Mouse (Mus musculus) erythroid progenitor cell, adult 5-6 weeks (primary cell): ENCODE data around the gene Pigb. TPM values are rescaled to one million over a fixed set of nuclear protein-coding genes. Genes with fewer than 3 reads are reported as not detected.

Experiments used
- total RNA-seq, 2 experiments: library from RNA; stranded (forward) in 1 of 2; stranded (reverse) in 1 of 2; fragments of 150-400 nt in 1 of 2; fragments of 186-747, 209-891 nt in 1 of 2; gene quantifications; 2 replicates each; pipeline versions ENCODE4 v1.2.3 to v1.2.4; 2015 to 2017; ENCODE audit warnings: low replicate concordance in 2 of 2

Pigb gene
- total RNA-seq, 2 experiments from 2014 or later, result 0.83 to 14.7 TPM

Other genes with a start within 250 kb of the Pigb start
- gene Prtg, start 233.5 kb downstream of the Pigb start, total RNA-seq (2015; ENCODE audit: low replicate concordance), result not detected in 2 replicates
- gene Prtg, start 233.5 kb downstream of the Pigb start, total RNA-seq (2017; ENCODE audit: low replicate concordance), result not detected in 2 replicates
- gene Pygo1, start 114.7 kb downstream of the Pigb start, total RNA-seq (2015; ENCODE audit: low replicate concordance), result not detected in 2 replicates
- gene Pygo1, start 114.7 kb downstream of the Pigb start, total RNA-seq (2017; ENCODE audit: low replicate concordance), result not detected in 2 replicates
- not detected in 2 replicates for gene Dyx1c1, start 81.6 kb downstream of the Pigb start, total RNA-seq (2015; ENCODE audit: low replicate concordance)
- not detected in 2 replicates for gene Dyx1c1, start 81.6 kb downstream of the Pigb start, total RNA-seq (2017; ENCODE audit: low replicate concordance)
- not detected in 2 replicates for gene Gm44503, start 81.5 kb downstream of the Pigb start, total RNA-seq (2015; ENCODE audit: low replicate concordance)
- not detected in 2 replicates for gene Gm44503, start 81.5 kb downstream of the Pigb start, total RNA-seq (2017; ENCODE audit: low replicate concordance)
- gene Ccpg1os, start 55.0 kb downstream of the Pigb start, total RNA-seq (2015; ENCODE audit: low replicate concordance), result 2.5 TPM in 1 of 2 replicates, not detected in the other
- 0.77 TPM in 1 of 2 replicates, not detected in the other for gene Ccpg1os, start 55.0 kb downstream of the Pigb start, total RNA-seq (2017; ENCODE audit: low replicate concordance)
- 13.8 and 30.6 TPM in 2 replicates for gene Ccpg1, start 54.9 kb downstream of the Pigb start, total RNA-seq (2015; ENCODE audit: low replicate concordance)
- 24.9 and 34.5 TPM in 2 replicates for gene Ccpg1, start 54.9 kb downstream of the Pigb start, total RNA-seq (2017; ENCODE audit: low replicate concordance)
- gene Rab27a, start 4.5 kb upstream of the Pigb start, total RNA-seq (2015; ENCODE audit: low replicate concordance), result 10.5 and 12.3 TPM in 2 replicates
- gene Rab27a, start 4.5 kb upstream of the Pigb start, total RNA-seq (2017; ENCODE audit: low replicate concordance), result 12.2 and 13.2 TPM in 2 replicates
- gene Khdc3, start 61.5 kb upstream of the Pigb start, total RNA-seq (2015; ENCODE audit: low replicate concordance), result not detected in 2 replicates
- not detected in 2 replicates for gene Khdc3, start 61.5 kb upstream of the Pigb start, total RNA-seq (2017; ENCODE audit: low replicate concordance)
- not detected in 2 replicates for gene Gm20509, start 62.1 kb upstream of the Pigb start, total RNA-seq (2015; ENCODE audit: low replicate concordance)
- not detected in 2 replicates for gene Gm20509, start 62.1 kb upstream of the Pigb start, total RNA-seq (2017; ENCODE audit: low replicate concordance)
- 17.3 and 22.6 TPM in 2 replicates for gene Rsl24d1, start 73.0 kb upstream of the Pigb start, total RNA-seq (2015; ENCODE audit: low replicate concordance)
- 24.1 and 42.3 TPM in 2 replicates for gene Rsl24d1, start 73.0 kb upstream of the Pigb start, total RNA-seq (2017; ENCODE audit: low replicate concordance)